Mouse (Mus musculus) erythroid progenitor cell, adult 5-6 weeks (primary cell): ENCODE measurements around the gene Btbd19. TPM values are rescaled to one million over a fixed set of nuclear protein-coding genes. Genes with fewer than 3 reads are reported as not detected.

Experiments
- ATAC-seq: replicated peaks from 2 replicates; pipeline ENCODE4 v1.8.0; 2016; ENCODE audit warnings: moderate number of reproducible peaks, mild to moderate bottlenecking, moderate TSS enrichment, inconsistent platforms; ENCODE audit not compliant: poor library complexity, low FRiP score, severe bottlenecking
- total RNA-seq, 2 experiments: library from RNA; stranded (forward) in 1 of 2; stranded (reverse) in 1 of 2; fragments of 150-400 nt in 1 of 2; fragments of 186-747, 209-891 nt in 1 of 2; gene quantifications; 2 replicates each; pipeline versions ENCODE4 v1.2.3 to v1.2.4; 2015 to 2017; ENCODE audit warnings: low replicate concordance in 2 of 2

Gene Btbd19
- total RNA-seq, 2 experiments from 2014 or later, result 5.1 TPM; not detected in 1

DNA sequence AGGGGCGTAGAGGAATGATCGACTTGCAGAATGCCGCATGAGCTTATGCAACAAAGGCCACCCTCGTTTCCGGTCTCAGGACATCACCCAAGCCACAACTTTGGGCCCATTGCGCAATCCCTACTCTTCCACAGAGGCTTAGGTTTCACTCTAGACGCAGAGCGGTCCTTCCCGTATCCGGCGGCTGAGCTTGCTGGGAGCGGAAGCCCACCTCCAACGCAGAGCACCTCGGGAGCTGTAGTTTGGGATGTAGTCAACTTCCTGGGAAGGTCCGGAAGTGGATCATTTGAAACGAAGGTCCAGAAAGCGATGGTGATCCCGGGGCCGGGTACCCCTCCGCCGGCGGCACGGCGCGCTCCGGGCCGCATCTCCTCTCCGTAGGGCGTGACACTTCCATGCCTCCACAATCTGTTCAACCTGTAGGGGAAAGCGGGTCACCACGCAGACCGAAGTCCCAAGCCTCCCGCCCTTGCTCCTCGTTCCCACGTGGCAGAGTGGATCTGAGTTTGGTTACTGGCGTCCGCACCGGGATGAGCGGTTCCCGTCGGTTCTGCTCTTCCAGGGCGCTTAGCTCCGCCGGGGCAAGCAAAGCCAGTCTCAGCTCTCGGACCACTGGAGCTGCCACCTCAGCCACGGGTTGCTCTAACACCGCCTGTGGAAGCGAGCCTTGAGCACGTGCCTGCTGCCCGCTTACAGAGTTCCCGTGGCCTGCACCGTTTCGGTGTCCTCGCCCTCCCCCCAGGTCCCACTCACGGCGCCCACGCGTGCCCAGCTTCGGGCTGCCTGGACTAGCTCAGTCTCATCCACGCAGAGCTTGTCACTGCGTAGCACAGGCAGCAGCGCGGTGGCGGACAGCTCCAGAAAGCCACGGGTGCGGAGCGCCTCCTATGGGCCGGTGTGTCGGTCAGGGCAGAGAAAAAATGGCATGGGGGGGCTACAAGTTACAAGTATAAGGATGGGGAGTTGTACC is 4.8 kb downstream of the Btbd19 start:
- peak; percentile 82 for ATAC-seq

DNA sequence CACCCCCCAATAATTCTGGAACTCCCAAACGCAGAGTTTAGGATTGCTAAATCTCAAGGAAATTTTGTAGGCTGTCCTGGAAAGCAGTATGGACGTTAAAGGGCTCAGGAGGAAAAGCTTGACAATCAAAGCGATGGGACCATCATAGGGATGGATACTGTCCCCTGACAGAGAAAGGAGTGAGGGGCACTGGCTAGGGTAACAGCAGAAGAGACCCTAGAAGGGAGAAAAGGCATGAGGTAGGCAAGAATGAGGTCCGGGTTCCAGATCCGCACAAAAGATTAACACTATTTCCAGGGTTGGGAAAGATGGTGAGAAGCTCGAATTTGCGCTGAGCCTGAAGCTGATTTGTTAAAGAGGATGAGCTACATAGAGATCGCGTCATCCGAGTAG is 5.5 kb downstream of the Btbd19 start:
- ATAC-seq, result no peak

DNA sequence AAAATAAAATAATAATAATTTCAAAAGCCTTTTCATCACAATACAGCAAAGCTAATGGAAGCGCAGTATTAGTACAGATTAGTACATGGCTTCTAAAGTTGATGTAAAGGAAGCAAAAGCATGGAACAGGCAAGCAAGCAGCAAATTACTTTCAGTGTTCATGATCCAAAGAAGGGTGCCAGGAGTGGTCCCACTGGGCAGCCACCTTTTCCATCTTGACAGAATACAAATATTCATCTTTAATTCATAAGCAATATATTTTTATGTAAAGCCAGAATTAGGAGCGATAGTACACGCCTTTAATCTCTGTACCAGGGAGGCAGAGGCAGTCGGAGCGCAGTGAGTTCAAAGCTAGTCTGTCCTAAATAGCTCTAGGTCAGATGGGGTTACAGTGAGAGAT is 5.9 kb downstream of the Btbd19 start:
- ATAC-seq, result no peak

DNA sequence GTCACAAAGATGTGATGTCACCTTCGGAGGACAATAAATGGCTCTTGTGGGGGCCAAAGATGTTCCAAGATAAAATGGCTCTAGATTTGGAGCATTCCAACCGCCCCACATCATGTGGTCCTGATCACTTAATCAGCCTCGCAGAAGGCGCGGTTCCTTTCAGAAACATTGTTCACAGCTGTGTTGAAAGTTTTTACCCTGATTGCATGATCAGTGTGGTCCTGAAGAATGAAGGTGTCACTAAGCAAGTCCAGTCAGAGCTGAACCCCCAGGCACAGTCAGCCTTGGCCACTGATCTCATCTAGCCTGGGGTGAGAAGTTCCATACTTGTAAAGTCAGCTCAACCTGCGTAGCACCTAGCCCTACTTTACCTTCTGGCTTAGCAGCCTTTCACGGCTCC is 7.6 kb downstream of the Btbd19 start:
- ATAC-seq, result no peak

DNA sequence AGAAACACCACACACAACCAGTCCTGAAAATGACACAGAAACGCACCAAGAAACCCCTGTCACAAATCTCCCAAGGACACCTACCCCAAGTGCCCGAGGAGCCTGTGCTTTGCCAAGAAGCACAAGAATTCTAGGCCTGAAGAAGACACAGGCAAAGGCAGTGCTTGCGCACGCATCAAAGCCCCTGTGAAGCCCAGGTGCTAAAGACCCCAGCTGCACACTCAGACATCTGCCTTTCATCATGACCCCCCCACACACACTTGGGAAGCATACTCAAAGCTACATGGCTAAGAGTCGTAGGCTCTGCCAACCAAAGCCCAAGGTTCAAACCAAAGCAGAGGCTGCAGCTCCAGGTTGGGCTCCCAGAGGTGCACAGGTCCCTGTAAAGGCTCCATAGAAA is 9.9 kb downstream of the Btbd19 start:
- no peak for ATAC-seq

DNA sequence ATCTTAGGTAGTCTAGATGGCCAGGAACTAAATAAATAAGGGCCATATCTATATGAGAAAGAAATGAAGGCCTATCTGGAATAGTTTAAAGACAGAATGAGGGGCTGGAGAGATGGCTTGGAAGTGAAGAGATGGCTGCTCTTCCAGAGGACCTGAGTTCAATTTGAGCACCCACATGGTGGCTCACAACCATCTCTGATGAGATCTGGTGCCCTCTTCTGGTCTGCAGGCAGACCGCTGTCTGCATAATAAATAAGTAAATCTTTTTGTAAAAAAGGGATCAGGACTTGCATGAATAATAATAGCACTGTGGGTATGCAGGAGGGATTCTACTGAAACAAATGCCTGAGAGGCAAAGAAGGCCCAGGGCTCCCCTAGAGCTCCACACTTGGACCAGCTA is 12.3 kb downstream of the Btbd19 start:
- ATAC-seq, result no peak

DNA sequence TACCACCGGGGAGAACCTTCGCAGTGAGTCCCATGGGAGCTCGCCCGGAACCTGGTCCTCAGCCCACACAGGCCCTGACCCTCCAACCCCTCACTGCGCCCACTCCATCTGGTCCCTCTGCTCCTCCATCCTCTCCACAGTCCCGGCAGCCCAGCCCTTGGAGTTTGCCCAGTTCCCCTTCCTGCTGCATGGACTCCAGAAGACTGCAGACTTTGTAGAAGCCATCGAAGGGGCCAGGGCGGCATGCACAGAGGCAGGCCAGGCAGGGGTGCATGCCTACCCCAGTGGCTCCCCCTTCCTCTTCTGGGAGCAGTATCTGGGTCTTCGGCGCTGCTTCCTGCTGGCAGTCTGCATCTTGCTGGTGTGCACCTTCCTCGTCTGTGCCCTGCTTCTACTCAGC is 14.5 kb downstream of the Btbd19 start:
- no peak for ATAC-seq

DNA sequence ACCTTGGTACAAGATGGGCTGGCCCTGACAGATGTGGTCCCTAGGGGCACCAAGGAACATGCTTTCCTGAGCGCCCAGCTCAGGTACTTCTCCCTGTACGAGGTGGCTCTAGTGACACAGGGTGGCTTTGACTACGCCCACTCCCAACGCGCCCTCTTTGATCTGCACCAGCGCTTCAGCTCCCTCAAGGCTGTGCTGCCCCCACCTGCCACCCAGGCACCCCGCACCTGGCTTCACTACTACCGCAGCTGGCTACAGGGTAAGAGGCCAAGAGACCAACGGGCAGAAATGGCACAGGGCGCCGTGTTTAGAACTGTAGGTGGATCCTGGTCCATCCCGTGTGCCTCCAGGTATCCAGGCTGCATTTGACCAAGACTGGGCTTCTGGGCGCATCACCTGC is 15.3 kb downstream of the Btbd19 start:
- no peak for ATAC-seq

DNA sequence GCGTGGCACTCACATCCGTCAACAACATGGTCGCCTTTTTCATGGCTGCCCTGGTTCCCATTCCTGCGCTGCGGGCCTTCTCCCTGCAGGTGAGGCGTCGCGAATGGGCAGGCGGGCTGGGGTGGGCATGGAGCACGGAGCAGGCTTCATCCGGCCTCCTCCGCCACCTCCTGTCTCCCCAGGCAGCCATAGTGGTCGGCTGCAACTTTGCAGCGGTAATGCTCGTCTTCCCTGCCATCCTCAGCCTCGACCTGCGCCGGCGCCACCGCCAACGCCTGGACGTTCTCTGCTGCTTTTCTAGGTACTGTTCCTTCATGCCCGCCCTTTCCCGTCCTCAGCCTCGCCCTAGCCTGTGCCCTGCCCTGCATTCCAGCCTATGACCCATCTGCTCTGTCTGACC is 16.2 kb downstream of the Btbd19 start:
- no peak for ATAC-seq

DNA sequence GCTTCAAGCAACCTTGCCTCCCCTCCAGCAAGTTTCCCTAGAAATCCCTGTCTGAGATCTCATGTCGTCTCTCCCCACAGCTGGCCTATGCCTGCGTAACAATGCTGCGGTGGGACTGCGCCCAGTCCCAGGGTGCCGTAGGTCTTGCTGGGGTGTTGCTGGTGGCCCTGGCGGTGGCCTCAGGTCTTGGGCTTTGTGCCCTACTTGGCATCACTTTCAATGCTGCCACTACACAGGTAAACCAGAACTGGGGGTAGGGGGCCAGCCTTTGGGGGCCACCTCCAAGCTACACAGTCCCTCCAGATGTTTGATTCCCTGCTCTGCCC is 17.0 kb downstream of the Btbd19 start:
- no peak for ATAC-seq

DNA sequence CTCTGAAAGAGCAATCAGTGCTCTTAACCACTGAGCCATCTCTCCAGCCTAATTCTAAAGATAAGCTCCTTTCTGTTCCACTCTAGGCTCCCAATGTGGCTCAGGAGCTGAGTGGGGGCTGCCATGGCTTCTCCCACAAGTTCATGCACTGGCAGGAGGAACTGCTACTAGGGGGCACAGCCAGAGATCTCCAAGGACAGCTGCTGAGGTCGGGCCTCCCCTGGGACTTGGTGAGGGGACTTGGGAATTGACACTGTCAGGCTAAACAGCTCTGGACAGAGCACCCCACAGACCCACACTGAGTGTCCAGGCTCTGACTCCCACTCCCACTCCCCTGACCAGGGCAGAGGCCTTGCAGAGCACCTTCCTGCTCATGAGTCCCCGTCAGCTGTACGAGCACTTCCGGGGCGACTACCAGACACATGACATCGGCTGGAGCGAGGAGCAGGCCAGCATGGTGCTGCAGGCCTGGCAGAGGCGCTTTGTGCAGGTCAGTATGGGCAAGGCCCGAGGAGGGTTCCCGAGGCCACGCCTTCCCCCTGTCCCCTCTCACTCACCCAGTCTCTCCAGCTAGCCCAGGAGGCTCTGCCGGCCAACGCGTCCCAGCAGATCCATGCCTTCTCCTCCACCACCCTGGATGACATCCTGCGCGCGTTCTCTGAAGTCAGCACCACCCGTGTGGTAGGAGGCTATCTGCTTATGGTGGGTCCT is 17.6 kb downstream of the Btbd19 start:
- 0 out of 2 replicates have a peak, but pooled peaks have one; percentile 21 for ATAC-seq

DNA sequence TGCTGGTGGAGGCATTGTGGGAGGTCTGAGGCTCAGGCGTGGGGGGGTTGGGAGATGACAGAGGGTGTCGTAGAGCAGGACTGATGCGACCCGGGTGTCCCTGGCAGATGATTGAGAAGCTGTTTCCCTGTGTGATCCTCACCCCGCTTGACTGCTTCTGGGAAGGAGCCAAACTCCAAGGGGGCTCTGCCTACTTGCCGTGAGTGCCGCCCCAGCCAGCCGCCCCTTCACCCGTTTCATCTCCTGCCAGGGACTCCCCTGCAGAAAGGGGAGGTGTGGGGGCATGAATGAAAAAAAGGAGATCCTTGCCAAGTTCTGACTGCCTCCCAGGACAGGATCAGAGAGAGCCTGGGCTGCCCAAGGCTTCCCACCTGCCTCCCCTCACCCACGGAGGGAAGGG is 20.4 kb downstream of the Btbd19 start:
- ATAC-seq, result no peak

DNA sequence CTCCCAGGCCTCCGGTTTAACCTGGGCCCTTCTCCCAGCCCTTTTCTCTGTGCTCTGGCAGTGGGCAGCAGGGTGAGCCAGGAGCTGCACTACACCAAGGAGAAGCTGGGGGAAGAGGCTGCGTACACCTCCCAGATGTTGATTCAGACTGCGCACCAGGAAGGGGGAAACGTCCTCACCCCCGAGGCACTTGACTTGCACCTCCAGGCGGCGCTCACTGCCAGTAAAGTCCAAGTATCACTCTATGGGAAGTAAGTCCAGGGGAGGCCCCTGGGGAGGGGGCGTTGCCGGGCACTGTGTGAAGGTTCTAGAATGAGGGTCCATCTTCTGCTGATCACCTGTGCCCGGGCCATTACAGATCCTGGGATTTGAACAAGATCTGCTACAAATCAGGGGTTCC is 20.9 kb downstream of the Btbd19 start:
- ATAC-seq, result no peak

DNA sequence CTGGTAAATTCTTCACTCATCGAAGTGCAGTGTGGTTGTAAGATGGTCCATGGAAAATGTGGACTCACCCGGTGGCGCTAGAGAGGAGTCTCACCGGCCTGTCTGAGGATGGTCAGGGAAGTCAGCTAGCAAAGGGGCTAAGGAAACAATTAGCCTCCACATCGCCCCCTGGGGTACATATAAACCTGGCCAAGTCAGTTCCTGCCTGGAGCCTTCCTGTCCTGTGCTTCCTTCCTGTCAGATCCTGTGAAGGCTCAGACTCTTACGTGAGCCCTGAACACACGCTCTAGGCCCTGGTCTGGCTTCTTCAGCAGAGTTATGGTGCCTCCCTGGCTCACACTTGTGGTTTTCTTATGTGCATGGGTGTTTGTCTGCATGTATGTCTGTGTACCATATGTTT is 24.3 kb downstream of the Btbd19 start:
- ATAC-seq, result no peak

DNA sequence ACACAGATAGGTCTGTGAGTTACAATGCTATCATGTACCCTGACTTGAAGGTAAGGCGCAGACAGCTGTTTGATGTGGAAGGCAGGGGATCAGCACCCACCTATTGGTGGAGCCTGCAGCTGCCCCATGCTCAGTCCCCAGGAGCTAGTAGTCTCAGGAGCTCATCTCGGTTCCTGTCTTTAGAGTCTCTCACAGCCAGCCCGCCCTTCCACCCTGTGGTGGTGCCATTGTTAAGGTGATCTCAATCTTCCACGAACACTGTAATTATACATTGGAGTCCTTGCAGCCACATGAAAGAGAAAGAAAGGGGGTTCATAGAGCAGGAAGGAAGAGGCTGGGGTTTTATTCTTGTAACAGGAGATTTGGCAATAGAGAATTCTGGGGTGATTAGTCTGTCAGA is 25.5 kb downstream of the Btbd19 start:
- no peak for ATAC-seq

DNA sequence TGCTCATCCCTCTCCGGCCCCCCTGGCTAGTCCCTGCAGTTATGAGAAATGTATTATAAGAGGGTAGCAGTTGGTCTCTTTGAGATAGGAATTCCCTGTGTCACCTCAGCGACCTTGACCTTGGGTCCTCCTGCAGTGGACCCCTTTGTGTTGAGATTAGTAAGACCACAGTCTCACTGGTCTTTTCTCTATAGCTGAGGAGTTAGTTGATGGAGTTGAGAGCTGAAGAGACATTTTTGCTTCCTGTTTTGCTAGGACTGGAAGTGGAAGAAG is 26.8 kb downstream of the Btbd19 start:
- no peak for ATAC-seq

DNA sequence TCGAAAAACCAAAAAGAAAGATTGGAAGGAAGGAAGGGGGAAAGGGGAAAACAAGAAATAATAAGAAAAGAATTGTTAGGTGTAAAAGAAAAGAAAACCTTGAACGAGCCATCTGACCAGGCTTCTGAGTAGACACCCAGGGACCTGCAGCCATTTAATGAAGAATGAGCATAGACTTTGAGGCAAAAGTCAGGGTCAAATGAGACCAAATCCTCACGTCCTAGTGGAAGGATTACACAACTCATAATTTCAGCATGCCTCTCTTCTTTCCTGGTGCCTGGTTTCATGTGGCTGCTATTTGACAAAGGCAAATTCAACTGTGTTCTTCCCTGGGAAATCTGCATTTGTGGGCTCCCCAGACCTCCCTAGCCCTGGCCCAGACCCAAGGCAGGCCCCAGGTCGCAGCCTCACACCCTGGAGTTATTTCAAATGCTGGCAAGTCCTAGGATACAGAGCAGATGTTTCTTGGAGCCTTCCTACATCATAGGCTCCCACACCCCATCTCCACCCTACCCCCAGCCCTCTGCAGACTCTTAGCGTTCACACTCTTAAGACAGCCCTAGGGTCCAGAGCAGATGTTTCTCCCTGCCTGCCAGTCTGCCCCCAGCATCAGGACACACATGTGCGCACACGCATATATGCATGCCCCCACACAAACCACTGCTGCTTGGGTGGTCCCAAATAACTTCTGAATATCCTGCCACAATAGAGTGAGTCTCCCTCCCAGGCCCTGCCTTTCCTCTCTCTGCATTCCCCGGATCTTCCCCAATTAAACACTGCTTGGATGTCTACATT is 27.4 kb downstream of the Btbd19 start:
- no peak for ATAC-seq

DNA sequence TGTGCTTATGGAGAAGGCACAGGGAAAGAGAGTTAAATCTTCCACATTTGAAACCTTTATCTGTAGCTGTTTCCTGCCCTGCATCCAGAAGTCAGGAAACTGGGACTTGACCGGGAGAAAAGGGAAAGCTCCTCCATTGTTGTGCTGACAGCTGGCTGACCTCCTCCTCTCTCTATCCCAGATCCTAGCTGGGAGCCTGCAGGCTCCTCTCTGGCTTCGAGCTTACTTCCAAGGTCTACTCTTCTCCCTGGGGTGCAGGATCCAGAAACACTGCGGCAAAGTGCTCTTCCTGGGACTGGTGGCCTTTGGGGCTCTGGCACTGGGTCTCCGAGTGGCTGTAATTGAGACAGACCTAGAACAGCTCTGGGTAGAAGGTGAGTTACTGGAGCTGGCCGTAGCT is 28.9 kb downstream of the Btbd19 start:
- no peak for ATAC-seq

DNA sequence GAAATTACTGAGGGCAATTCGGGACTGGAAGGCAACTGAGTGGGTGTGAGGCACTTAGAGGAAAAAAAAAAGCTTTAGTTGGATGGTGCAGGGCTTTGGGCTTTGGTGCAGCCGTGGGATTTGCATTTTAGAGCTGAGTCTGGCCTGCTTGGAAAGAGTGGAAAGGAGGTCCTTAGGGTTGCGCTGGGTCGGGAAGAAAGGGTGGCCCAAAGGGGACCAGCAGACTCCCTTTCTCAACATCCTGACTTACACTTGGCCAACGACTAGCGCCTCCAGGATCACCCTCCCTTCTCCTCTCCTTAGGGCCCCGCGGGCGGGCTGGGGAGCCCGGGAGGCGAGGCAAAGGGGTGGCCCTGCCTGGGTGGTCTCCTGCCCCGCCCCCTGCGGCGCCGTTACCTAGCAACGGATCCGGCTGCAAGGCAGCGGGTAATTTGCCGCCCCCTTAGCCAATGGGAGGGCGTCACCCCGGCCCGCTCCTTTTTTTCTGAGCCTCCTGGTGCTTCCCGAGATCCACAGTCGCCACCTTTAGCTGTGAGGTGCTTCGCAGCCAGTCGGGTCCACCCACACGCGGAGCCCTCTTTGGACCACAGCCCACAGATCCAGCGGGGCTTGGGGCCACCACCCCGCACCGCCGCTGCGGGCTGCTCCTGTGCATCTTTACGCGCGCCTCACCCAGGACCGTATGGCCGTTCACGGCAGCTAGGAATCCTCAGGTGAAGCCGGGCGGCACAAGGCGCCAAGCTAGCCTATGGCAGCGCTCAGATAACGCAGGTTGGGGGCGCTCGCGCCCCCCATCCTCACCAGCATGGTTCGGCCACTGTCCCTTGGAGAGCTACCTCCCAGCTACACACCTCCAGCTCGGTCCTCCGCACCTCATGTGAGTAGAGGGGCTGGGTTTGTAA is 29.7 kb downstream of the Btbd19 start, which contains the start of gene Ptch2:
Gene Ptch2 (plus strand): TSS at position 525 of the 902 bp plus-strand sequence.
- no peak for ATAC-seq
